Mouse (Mus musculus): ENCODE measurements around the gene Abcc4. TPM values are rescaled to one million over a fixed set of nuclear protein-coding genes. Genes with fewer than 3 reads are reported as not detected.
A peak's percentile ranks its signal among the peaks of the same experiment; 100 is the strongest.

Gene Abcc4
- polyA plus RNA-seq, 1 experiment: 0.96 TPM

DNA sequence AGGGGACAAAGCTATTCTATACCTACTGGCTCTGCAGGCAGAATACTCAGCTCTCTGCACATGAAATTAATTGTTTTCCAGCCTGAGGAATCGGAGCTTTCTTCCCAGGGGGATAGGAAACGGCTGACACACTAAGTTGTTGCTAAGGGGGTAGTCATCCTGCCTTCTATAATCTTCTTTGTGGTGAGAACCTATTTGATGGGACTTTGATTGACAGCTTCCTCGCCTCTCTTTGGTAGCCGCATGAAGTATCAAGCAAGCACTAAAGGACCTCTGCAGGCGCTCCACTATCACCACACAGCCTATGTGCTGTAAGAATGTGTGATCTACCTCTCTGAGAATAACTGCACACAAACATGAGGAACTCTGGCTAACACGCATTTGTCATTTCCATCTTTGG is 105.3 kb downstream of the Abcc4 start:
- no peak for TF ChIP-seq POLR2A (IDR thresholded peaks at IDR 0.05; ENCODE audit: control insufficient read depth, low read depth, low read length)
- TF ChIP-seq CTCF (IDR thresholded peaks at IDR 0.05; ENCODE audit: control insufficient read depth, insufficient read depth, insufficient replicate concordance, low read depth, low read length): no peak
- Histone ChIP-seq H3K4me3 (ENCODE audit: control insufficient read depth, low read depth, low read length) (no peak overlapping the region), H3K4me1 (ENCODE audit: control insufficient read depth, insufficient read depth, low read length) (no peaks in the 10 kb centered on the region), H3K27ac (ENCODE audit: control insufficient read depth, insufficient read depth, low read depth, low read length) (no peak overlapping the region), H3K36me3 (ENCODE audit: control insufficient read depth, insufficient read depth, low read length) (no peaks in the 10 kb centered on the region), H3K27me3 (ENCODE audit: control insufficient read depth, insufficient read depth, low read length) (no peaks in the 10 kb centered on the region)

- Histone ChIP-seq H3K27ac (ENCODE audit: control insufficient read depth, insufficient read depth, low read depth, low read length) (no peak overlapping the region), H3K27me3 (ENCODE audit: control insufficient read depth, insufficient read depth, low read length) (no peaks in the 10 kb centered on the region), H3K4me3 (ENCODE audit: control insufficient read depth, low read depth, low read length) (no peak overlapping the region), H3K36me3 (ENCODE audit: control insufficient read depth, insufficient read depth, low read length) (no peaks in the 10 kb centered on the region), H3K4me1 (ENCODE audit: control insufficient read depth, insufficient read depth, low read length) (no peaks in the 10 kb centered on the region)
- no peak for TF ChIP-seq POLR2A (IDR thresholded peaks at IDR 0.05; ENCODE audit: control insufficient read depth, low read depth, low read length)
These were observed 107.3 kb downstream of the Abcc4 start for GRCm38 (mm10) chr14:118598757-118599156.

DNA sequence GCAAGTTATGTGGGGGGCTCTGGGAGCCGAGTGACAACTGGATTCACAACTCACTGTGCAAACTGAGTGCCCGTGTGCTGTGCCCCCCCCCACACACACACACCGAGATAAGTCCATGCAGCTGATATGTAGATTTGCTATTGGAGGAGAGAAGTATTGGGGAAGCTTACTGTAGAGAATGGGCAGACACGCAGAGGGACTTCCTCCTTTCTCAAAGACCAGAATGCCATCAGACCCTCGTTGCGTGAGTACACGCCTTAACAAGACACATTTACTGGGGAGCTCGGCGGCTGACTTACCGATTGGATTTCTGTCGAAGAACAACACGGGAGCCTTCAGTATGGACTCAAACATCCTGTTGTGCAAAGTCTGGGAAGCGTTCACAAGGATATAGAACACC is 111.6 kb downstream of the Abcc4 start:
- no peaks in the 10 kb centered on the region for H3K27me3 ChIP-seq (ENCODE audit: control insufficient read depth, insufficient read depth, low read length)
- H3K4me3 ChIP-seq (ENCODE audit: control insufficient read depth, low read depth, low read length): no peak overlapping the region
- H3K4me1 ChIP-seq (ENCODE audit: control insufficient read depth, insufficient read depth, low read length): no peaks in the 10 kb centered on the region
- H3K27ac ChIP-seq (ENCODE audit: control insufficient read depth, insufficient read depth, low read depth, low read length): no peak overlapping the region
- no peaks in the 10 kb centered on the region for H3K36me3 ChIP-seq (ENCODE audit: control insufficient read depth, insufficient read depth, low read length)
- TF ChIP-seq POLR2A (IDR thresholded peaks at IDR 0.05; ENCODE audit: control insufficient read depth, low read depth, low read length): no peak
- no peak for TF ChIP-seq CTCF (IDR thresholded peaks at IDR 0.05; ENCODE audit: control insufficient read depth, insufficient read depth, insufficient replicate concordance, low read depth, low read length)

GRCm38 (mm10) chr14:118591477-118592403 is 114.3 kb downstream of the Abcc4 start:
- TF ChIP-seq POLR2A (IDR thresholded peaks at IDR 0.05; ENCODE audit: control insufficient read depth, low read depth, low read length) (no peak), CTCF (IDR thresholded peaks at IDR 0.05; ENCODE audit: control insufficient read depth, insufficient read depth, insufficient replicate concordance, low read depth, low read length) (peak; percentile 66; the same call in 1 of the 2 replicates)
- no peak overlapping the region for H3K4me3 ChIP-seq (ENCODE audit: control insufficient read depth, low read depth, low read length)
- H3K4me1 ChIP-seq (ENCODE audit: control insufficient read depth, insufficient read depth, low read length): no peaks in the 10 kb centered on the region
- no peaks in the 10 kb centered on the region for H3K27me3 ChIP-seq (ENCODE audit: control insufficient read depth, insufficient read depth, low read length)
- H3K36me3 ChIP-seq (ENCODE audit: control insufficient read depth, insufficient read depth, low read length): no peaks in the 10 kb centered on the region
- no peak overlapping the region for H3K27ac ChIP-seq (ENCODE audit: control insufficient read depth, insufficient read depth, low read depth, low read length)

- Histone ChIP-seq H3K27me3 (ENCODE audit: control insufficient read depth, insufficient read depth, low read length) (no peaks in the 10 kb centered on the region), H3K36me3 (ENCODE audit: control insufficient read depth, insufficient read depth, low read length) (no peaks in the 10 kb centered on the region), H3K4me3 (ENCODE audit: control insufficient read depth, low read depth, low read length) (no peak overlapping the region), H3K4me1 (ENCODE audit: control insufficient read depth, insufficient read depth, low read length) (no peaks in the 10 kb centered on the region), H3K27ac (ENCODE audit: control insufficient read depth, insufficient read depth, low read depth, low read length) (no peak overlapping the region)
- no peak for TF ChIP-seq POLR2A (IDR thresholded peaks at IDR 0.05; ENCODE audit: control insufficient read depth, low read depth, low read length)
- TF ChIP-seq CTCF (IDR thresholded peaks at IDR 0.05; ENCODE audit: control insufficient read depth, insufficient read depth, insufficient replicate concordance, low read depth, low read length): no peak
These were observed 123.6 kb downstream of the Abcc4 start for GRCm38 (mm10) chr14:118582333-118582941.

DNA sequence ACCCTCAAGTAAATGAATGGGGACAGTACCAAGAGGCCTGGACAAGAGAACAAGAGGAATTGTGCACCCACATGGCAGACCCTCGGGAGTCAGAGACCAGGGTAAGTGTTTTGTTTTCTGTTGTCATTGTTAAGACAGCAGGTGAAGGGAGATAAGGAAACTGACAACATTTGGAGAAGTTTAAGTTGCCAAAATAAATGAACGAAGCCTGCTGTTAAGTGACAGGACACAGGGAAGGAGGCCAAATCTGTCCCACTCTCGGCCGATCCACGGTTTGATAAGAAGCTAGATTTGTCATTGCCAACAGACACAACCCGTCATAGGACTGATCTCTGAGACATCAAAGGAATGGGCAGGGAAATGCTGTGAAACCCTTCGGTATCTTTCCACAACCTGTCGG is 124.3 kb downstream of the Abcc4 start:
- TF ChIP-seq POLR2A (IDR thresholded peaks at IDR 0.05; ENCODE audit: control insufficient read depth, low read depth, low read length) (no peak), CTCF (IDR thresholded peaks at IDR 0.05; ENCODE audit: control insufficient read depth, insufficient read depth, insufficient replicate concordance, low read depth, low read length) (no peak)
- Histone ChIP-seq H3K4me1 (ENCODE audit: control insufficient read depth, insufficient read depth, low read length) (no peaks in the 10 kb centered on the region), H3K36me3 (ENCODE audit: control insufficient read depth, insufficient read depth, low read length) (no peaks in the 10 kb centered on the region), H3K27me3 (ENCODE audit: control insufficient read depth, insufficient read depth, low read length) (no peaks in the 10 kb centered on the region), H3K4me3 (ENCODE audit: control insufficient read depth, low read depth, low read length) (no peak overlapping the region), H3K27ac (ENCODE audit: control insufficient read depth, insufficient read depth, low read depth, low read length) (no peak overlapping the region)

DNA sequence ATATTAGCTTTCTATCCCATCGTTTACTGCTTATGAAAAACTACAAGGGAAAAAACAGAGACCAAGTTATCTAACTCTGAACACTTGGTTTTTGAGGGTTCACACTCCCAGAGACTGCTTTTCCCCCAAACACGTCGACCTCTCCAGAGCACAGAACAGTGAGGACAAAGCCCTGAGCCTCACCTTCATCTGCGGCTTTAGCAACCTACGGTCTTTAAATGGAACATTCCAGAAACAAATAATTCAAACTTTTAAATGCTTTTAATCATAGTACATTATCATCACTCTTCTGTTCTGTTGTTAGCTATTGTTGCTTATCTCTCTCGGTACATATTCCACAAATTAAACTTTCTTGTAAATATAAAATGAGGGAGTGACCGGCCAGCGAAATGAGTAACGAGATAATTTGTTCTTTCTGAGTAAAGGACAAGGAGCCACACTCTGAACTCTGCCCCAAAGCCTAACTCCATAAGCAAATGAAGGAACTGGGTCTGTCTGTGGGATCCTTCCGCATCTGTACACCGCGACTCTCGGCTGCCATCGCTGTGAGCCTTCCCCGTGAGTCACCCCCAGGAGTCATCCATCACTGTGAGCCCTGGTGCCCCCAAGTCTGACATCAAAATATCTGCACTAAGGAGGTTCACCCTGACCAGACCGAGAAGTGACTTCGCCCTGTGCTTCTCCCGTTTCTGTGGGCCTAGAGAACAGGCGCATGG is 126.8 kb downstream of the Abcc4 start:
- H3K27ac ChIP-seq (ENCODE audit: control insufficient read depth, insufficient read depth, low read depth, low read length): no peak overlapping the region
- no peaks in the 10 kb centered on the region for H3K36me3 ChIP-seq (ENCODE audit: control insufficient read depth, insufficient read depth, low read length)
- H3K4me1 ChIP-seq (ENCODE audit: control insufficient read depth, insufficient read depth, low read length): no peaks in the 10 kb centered on the region
- TF ChIP-seq POLR2A (IDR thresholded peaks at IDR 0.05; ENCODE audit: control insufficient read depth, low read depth, low read length): no peak
- no peak for TF ChIP-seq CTCF (IDR thresholded peaks at IDR 0.05; ENCODE audit: control insufficient read depth, insufficient read depth, insufficient replicate concordance, low read depth, low read length)
- no peak overlapping the region for H3K4me3 ChIP-seq (ENCODE audit: control insufficient read depth, low read depth, low read length)
- H3K27me3 ChIP-seq (ENCODE audit: control insufficient read depth, insufficient read depth, low read length): no peaks in the 10 kb centered on the region

All from testis, adult 2 months (tissue).